7 mouse cellular contexts compared by ENCODE assay signal in the genomic region with DNA sequence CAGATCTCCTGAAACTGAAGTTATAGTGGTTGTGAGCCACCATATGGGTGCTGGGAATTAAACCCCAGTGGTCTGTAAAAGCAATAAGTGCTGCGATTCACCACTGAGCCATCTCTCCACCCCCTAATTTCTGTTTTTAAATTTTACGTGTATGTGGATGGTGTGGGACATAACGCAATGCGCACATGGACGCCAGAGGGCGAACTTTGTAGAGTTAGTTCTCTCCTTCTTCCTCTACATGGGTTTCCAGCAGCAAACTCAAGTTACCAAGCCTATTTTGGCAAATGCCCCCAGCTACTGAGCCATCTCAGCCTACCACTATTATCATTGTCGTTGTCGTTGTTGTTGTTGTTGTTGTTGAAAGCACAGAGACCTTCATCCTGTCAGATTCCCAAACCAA. TPM values are rescaled to one million over a fixed set of nuclear protein-coding genes. Genes with fewer than 3 reads are reported as not detected.
DNase-seq lines count a peak whose midpoint lies in the region; TF ChIP-seq lines count a peak whose summit lies in the region.

No protein-coding gene starts in this region.

- H3K27ac ChIP-seq in cortical plate, adult 2 months (ENCODE audit: insufficient read depth, low read length) = no peak overlapping the region
- peak overlapping the region; percentile 76 for H3K27ac ChIP-seq in kidney, adult 2 months (ENCODE audit: insufficient read depth, low read depth, low read length)

- no peaks in the 10 kb centered on the region for H3K4me1 ChIP-seq in cortical plate, adult 2 months (ENCODE audit: control insufficient read depth, insufficient read depth, low read length)
- peaks cover 3% of the 10 kb centered on the region; the same call in 1 of the 2 replicates for H3K4me1 ChIP-seq in kidney, adult 2 months (ENCODE audit: control insufficient read depth, insufficient read depth, low read length)
- peaks cover 16% of the 10 kb centered on the region for H3K4me1 ChIP-seq in lung, adult 2 months (ENCODE audit: control insufficient read depth, insufficient read depth, low read length)

- no peak for TF ChIP-seq POLR2A in cortical plate, adult 2 months (IDR thresholded peaks at IDR 0.05; ENCODE audit: extremely low read depth, insufficient read depth, low read length)
- no peak for TF ChIP-seq POLR2A in kidney, adult 2 months (IDR thresholded peaks at IDR 0.05; ENCODE audit: low read depth, low read length)
- TF ChIP-seq POLR2A in lung, adult 2 months (IDR thresholded peaks at IDR 0.05; ENCODE audit: borderline replicate concordance, extremely low read depth, low read depth, low read length) = no peak

- H3K4me3 ChIP-seq in cortical plate, adult 2 months (ENCODE audit: insufficient read depth, low read length) = no peak overlapping the region
- H3K4me3 ChIP-seq in kidney, adult 2 months (ENCODE audit: insufficient read depth, low read depth, low read length) = no peak overlapping the region
- H3K4me3 ChIP-seq in lung, adult 2 months (replicated peaks; ENCODE audit: extremely low read depth, low read depth, low read length) = no peak overlapping the region

- 10% methylated on average over 8 of the region's 8 CpGs for WGBS in kidney, adult 2 months
- 10% methylated on average over 8 of the region's 8 CpGs for WGBS in lung, adult 2 months

- DNase-seq in 416B (ENCODE audit: low read depth) = peak; percentile 79
- DNase-seq in CD4-positive, CD25-positive, alpha-beta regulatory T cell, adult 2 months (ENCODE audit: low read depth, low spot score) = peak; percentile 84
- DNase-seq in heart, adult 9 months (ENCODE audit: low spot score in 2 of 2) = peak; percentile 39 to 73
- DNase-seq in kidney, adult 2 months = peak; percentile 67
- DNase-seq in lung, adult 2 months = peak; percentile 74
- DNase-seq in retina, postnatal 1 day = peak; percentile 66

- no peaks in the 10 kb centered on the region for H3K36me3 ChIP-seq in kidney, adult 2 months (ENCODE audit: control insufficient read depth, insufficient read depth, low read length)

- H3K27me3 ChIP-seq in kidney, adult 2 months (replicated peaks; ENCODE audit: control insufficient read depth, insufficient read depth, low read length) = no peaks in the 10 kb centered on the region

- peak; percentile 74 for TF ChIP-seq CTCF in cortical plate, adult 2 months (IDR thresholded peaks at IDR 0.05; ENCODE audit: extremely low read depth, insufficient read depth, low read length)
- peak; percentile 71 for TF ChIP-seq CTCF in kidney, adult 2 months (conservative IDR thresholded peaks at IDR 0.05; ENCODE audit: insufficient read depth, insufficient read length, low read depth, low read length)
- TF ChIP-seq CTCF in lung, adult 2 months (IDR thresholded peaks at IDR 0.05; ENCODE audit: insufficient read depth, low read length) = peak; percentile 61

RNA-seq across cellular contexts. Expression of gene Hspb1, which starts 10.5 kb away (rescaled TPM):
- 27.6 and 27.8 TPM in 2 replicates for polyA plus RNA-seq in cortical plate, adult 2 months (2012; rRNA removed)
- 77.2 and 77.8 TPM in 2 replicates for polyA plus RNA-seq in kidney, adult 2 months (2012; rRNA removed)
- polyA plus RNA-seq in lung, adult 2 months (2012; rRNA removed) = 541 and 589 TPM in 2 replicates

RNA-seq across cellular contexts. Expression of gene Ywhag, which starts 57.2 kb away (rescaled TPM):
- 516 and 534 TPM in 2 replicates for polyA plus RNA-seq in cortical plate, adult 2 months (2012; rRNA removed)
- 47.9 and 57.1 TPM in 2 replicates for polyA plus RNA-seq in kidney, adult 2 months (2012; rRNA removed)
- polyA plus RNA-seq in lung, adult 2 months (2012; rRNA removed) = 66.2 and 80.3 TPM in 2 replicates
